Mouse (Mus musculus) spleen, postnatal 10 days (tissue): Measurements from ENCODE around the gene Gpm6b.

Experiments
- DNase-seq, 2 experiments: peaks; one replicate each; pipeline ENCODE4 v3.0.0; 2021 to 2022; ENCODE audit warnings: low spot score in 2 of 2

The Gpm6b gene

DNA sequence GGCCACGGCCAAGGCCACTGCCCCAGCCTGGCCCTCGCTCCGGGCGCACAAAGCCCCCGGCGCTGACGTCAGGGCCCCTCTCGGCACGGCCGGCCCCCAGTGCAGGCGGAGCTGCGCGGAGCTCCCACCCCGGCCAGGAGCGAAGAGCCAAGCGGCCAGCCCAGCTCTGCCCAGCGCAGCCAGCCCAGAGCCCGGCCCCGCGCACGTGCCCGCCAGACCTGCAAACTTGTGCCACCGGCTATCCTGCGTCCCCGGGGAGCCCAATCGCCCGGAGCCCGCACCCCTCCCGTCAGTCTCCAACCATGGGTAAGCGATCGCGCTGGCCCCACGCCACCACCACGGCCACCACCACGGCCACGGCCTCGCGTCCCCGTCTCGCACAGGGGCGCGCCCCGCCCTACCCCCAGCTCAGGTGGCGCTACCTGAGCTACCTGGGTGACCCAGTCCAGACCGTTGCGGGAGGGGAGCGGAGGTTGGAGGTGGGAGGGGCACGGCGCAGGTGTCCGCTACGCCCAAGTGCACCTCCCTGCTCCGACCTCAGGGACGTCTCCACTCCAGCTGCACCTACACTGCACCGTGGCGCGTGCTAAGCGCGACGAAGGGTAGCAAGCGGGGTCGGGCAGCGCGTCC lies at the start of gene Gpm6b:
Gene Gpm6b, plus strand, starts transcription at position 81 of the 630 bp plus-strand sequence.
- DNase-seq, result peak in 1 of 2 experiments; percentile 20

- no peak for DNase-seq
Measured at GRCm38 (mm10) chrX:166196327-166196726, 42.4 kb upstream of the Gpm6b start.

DNA sequence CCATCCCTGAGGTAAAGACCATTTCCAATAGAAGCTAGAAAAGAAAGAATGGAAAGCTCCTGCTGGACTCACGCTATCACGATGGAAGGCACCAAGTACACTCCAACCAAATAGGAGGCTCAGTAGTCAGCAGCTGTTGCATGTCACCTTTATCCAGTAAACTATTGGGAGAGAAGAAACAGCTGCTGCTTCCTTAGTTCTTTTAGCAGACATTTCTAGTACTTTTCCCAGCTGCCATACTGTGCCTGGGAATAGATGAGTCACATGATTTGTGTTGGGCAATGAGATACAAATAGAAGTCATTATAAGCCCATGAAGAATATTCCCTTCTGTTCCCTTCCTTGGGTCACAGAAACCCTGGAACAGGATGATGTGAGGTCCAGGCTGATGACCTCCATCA lies 40.4 kb upstream of the Gpm6b start:
- no peak for DNase-seq

DNA sequence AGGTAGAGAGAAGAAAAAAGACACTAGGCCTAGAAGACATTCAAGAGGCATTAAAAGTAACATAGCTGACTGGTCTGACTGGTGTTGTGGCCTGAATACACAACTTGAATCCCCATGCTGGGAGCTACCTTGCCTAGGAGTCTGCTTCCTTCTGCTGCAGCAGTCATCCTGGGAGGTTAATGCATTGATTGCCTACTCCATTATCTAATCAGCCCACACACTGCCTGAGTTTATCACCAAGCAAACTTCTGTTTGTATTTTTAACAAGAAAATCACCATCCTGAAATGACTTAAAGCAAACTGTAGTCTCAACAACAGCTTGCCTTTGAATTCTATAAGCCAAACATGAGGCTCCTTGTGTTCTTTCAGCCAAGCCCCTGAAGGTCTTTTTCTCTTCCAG lies 38.9 kb upstream of the Gpm6b start:
- no peak for DNase-seq

DNA sequence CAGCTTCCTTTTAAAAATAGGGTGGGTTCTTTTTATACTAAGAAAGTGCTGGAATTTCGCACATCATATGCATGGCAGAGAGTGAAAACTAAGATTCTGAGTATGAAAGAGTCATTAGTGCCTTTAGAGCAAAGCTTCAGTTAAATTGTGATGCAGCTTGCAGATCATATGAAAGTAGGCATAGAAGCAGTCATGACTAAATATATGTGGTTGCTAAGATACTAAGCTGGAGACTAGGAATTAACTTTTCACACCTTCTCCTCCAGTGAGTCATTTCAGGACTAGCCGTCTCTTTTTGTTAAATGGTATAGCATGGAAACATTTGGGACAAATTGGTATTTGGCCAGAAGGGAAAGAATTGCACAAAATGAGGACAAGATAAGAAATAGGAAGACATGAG lies 24.1 kb upstream of the Gpm6b start:
- no peak for DNase-seq

GRCm38 (mm10) chrX:166216248-166216647 lies 22.5 kb upstream of the Gpm6b start:
- DNase-seq, result no peak

DNA sequence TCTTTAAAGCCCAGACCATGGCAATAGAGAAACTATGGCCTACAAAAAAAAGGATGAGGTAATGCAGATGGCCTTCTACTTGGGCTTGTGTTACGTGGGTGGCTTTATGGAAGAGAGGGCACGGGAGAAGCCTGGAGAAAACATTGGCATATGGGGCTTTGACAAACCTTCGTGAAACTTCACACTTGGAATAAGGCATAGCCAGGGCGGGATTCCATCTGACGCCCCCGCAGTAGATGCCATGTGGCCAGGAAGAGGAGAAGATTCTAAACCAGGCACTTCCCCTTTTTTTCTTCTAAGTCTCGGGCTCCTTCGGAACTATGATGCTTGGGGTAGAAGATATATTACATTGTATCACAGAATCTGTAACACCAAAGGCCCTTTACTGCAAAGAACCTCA lies 22.0 kb upstream of the Gpm6b start:
- DNase-seq, result no peak

- DNase-seq, result no peak
Measured at GRCm38 (mm10) chrX:166219331-166219730, 19.4 kb upstream of the Gpm6b start.

DNA sequence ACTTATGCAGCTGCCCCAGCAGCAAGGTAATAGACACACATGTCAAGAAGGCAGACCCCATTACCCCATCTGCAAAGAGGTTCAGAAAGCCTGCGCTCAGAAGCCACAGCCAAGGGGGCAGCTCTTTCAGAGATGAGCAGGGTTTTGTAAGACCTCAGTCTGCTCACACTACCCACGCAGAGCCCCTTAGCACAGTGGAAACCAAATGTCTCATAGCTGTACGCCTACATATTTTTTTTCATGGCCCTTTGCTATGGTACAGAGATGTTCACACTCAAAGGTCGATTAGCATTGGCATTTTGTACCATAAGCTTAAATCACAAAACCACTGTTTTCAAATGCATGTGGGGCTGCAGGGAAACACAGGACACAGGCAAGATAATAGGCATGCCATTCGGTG lies 11.9 kb upstream of the Gpm6b start:
- no peak for DNase-seq

GRCm38 (mm10) chrX:166229750-166230149 lies 9.0 kb upstream of the Gpm6b start:
- no peak for DNase-seq

- DNase-seq, result no peak
Measured at GRCm38 (mm10) chrX:166230515-166231267, 8.0 kb upstream of the Gpm6b start.

DNA sequence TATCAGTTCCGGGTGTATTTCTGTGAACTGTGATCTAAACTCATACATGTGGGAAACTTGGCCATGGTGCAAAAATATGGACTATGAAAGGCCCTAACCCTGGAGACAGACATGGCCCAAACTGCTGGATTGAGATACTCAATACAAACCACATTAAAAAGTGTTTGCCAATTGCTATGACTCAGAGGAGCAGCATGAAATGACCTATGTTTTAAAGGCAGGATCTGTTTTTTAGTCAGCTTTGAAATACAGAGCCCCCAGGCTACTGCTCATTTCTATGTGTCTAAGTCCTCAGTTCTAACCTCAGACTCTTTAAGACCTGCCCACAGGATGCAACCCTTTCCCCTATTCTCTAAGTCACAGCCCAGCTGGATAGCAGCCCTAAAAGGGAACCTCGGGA lies 2.6 kb upstream of the Gpm6b start:
- no peak for DNase-seq

DNA sequence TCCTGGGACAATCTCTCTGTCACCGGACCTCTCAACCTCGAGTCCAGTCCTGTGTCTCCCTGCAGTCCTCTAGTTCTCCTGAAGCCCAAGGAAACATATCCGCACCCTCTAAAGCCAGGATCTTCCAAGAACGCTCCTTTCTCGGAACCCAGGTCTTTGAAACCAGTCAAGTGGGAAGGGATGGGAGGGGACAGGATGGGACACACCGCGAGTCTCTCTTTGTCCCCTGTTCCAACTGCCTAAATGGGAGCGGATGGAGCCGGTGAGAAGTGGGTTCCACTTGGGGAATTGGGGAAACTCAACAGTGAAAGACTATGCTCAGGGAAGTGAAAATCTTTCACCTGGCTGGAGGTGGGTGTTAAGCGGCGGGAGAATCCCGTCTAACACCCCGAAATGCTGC lies 809 bp downstream of the Gpm6b start:
- no peak for DNase-seq

- no peak for DNase-seq
Measured at GRCm38 (mm10) chrX:166240751-166241150, 2.0 kb downstream of the Gpm6b start.

GRCm38 (mm10) chrX:166243261-166243885 lies 4.7 kb downstream of the Gpm6b start:
- DNase-seq, result no peak

- no peak for DNase-seq
Measured at GRCm38 (mm10) chrX:166271489-166271888, 32.8 kb downstream of the Gpm6b start.

- no peak for DNase-seq
Measured at GRCm38 (mm10) chrX:166272646-166273045, 33.9 kb downstream of the Gpm6b start.

DNA sequence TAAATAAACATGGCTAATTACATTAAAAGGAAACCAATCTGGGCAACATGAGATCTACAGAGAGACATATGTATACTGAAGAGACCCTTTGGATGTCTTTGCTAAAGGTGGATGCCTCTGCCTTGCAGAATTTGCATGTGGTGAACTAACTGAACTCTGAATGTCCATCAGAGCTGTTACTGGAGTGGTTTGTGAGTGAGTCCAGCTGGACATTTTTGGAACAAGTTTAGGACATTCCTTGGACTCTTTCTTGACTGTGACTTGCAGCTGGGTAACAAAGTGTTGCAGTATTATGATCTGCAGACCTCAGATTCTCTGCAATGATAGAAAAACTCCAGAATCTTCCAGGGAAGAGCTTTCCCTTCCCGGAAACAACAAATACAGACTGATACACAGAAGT lies 41.1 kb downstream of the Gpm6b start:
- DNase-seq, result no peak

- no peak for DNase-seq
Measured at GRCm38 (mm10) chrX:166286760-166287483, 48.2 kb downstream of the Gpm6b start.

DNA sequence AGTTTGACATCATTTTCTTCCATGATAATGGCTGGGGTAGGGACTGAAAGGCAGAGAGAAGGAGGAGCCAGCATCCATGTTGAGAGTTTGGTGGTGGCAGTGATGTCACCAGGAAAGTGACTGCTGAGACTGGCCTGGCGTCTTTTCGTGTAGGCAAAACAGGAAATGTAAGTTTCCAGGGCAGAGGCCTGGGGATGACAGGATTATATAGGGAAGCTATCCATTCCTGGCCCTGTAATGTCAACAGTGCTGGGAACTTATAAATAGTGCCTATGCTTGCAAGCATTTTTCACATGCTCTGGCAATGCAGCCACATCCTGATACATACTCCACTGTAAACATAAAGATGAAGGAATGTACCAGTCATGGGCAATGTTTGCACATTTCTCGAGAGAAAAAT lies 52.6 kb downstream of the Gpm6b start:
- DNase-seq, result no peak

DNA sequence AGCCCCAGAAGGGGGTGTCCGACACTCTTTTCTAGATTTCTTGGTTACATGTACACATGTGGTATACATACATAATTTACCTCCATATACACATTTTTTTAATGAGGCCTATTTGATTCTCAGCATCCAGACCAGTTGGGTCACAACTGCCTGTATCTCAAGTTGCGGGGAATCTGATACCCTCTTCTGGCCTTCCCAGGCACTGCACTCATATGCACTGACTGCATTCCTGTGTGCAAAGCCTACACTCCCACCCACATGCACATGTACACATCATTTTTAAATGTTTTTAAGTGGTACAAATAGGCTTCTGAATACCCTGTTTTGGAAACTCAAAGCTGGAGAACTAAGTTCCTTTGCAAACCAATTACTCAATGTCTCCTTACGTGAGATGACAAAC lies 54.8 kb downstream of the Gpm6b start:
- DNase-seq, result no peak

DNA sequence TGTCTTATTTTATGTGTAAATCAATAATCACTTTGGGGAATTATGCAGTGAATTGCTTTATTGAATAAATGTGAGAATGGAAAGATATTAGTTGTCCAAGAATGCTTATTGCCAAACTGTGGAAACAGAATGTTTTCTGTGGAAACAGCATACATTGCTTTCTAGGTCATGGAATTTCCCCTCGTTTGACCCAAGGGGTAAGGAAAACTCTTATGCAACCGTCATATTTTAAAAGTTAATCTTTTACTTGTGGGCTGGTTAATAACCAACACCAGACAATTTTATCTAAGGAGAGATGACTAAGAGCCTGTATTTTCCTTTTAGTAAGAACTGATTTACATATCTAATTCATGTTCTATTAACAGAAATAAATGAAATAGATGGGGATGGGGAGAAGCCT lies 64.1 kb downstream of the Gpm6b start:
- DNase-seq, result no peak
